Mouse (Mus musculus): ENCODE data around the gene Gm49405.
"Not testable (repeated sequence)": the region's sequence is repeated elsewhere in the genome, so short reads cannot be mapped to it uniquely, and the experiment has no call there.

DNA sequence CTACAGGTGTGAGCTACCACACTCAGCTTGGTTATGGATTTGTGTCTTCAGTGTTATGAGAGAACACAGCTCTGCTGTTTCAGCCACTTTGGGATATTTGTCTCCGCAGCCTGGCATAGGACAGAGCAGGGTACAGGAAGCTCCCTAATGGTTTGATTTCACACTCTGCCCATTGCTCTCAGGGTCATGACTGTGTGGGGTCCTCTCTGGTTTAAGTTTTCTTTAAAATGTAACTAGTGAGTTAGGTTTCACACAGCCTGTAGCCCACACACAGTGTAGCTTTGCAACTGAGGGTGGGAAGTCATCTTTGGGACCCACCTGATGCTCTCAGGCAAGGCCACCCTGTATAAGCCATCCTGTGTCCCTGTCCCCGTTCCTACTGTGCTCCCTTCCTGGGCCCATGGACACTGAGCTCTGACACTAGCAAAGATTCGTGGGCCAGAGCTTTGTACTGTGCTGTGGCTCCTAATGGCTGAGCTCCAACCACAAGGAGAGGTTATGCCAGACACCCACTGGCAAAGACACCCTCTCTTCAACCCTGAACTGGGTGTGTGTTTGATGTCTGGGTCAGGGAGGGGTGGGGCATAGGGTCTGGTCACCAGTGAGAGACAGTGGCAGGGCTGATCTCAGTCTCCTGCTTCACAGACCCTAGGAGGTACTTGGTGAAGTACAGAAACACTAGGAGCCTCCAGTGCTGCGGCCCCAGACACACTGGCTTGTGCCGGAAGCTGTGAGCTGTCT lies 43.0 kb upstream of the Gm49405 start:
- not testable (repeated sequence) for TF ChIP-seq GATA1, TAL1 (IDR thresholded peaks at IDR 0.05; ENCODE audit: low read length)
